Mouse (Mus musculus): ENCODE measurements around the gene Unc13a.

DNA sequence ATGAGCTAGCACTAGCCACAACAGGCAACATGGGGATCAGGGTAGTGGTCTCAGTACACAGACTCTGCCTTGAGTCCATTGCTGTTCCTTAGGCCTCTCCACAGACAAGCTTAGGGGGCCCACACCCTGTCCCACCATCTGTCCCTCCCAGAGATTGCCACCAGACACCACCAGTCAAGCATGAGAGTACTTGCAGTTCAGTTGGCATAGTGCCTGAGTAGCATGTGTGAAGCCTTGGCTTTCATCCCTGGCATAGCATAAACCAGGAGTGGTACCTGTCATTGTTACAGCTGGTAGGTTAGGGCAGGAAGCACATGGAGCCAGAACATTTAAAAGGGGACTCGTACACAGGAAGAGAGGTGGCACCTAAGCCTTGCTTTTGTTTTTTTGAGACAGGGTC, 11.8 kb downstream of the Unc13a start:
- TF ChIP-seq CTCF (IDR thresholded peaks at IDR 0.05; ENCODE audit: borderline replicate concordance, insufficient read depth, low read depth, low read length): no peak
- no peak for TF ChIP-seq POLR2A (IDR thresholded peaks at IDR 0.05; ENCODE audit: borderline replicate concordance, insufficient read depth, low read length)

All from cerebellum, adult 2 months (tissue).